Mouse (Mus musculus) cerebellum, adult 2 months (tissue): ENCODE data around the gene Plin4.

ENCODE experiments used
- CTCF ChIP-seq: fragments of 200-500 bp; IDR thresholded peaks from 2 replicates; pipeline ENCODE4 v1.5.1; 2011; ENCODE audit warnings: low read depth, mild to moderate bottlenecking, control low read depth, low read length, moderate library complexity, borderline replicate concordance; ENCODE audit not compliant: insufficient read depth
- POLR2A ChIP-seq: fragments of 200-500 bp; IDR thresholded peaks from 2 replicates; pipeline ENCODE4 v1.6.1; 2011; ENCODE audit warnings: low read length, control low read depth, borderline replicate concordance; ENCODE audit not compliant: insufficient read depth

DNA sequence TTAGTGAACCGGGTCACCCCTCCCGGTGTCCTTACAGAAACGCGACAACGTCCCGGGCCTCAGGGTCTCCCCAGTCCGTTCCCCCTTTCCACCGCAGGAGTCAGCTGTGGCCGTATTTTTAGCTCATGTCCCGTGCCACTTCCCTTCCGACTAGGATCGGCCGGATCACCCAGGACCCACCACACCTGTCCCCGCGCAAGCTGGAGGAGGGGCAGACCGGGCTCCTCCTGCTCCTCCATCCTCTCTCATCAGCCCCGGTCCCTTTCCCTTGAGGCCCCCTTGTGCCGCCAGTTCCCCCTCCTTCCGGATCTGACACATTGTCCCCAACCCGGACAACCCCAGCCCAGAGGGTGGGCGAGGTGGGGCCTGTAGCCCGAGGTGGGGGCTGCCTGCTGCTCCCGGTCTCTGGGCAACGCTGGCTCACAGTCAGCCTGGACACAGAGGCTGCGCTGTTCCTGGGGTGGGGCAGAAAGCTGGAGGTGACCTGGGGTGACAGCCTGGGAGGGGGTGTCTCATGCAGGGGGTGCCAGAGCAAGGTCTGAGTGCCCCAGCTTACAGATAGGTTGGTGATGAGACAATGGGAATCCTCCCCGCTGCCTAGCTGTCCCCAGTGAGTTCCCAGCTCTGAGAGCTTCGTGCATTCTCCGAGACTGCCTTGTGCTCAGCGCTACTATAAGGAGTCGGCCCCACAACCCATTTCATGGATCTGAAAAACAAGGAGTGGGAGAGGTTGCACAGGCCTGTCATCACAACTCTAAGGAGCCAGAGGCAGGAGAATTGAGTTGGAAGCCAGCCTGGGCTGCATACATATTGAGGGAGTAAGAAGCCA lies 39.4 kb upstream of the Plin4 start:
- TF ChIP-seq CTCF (no peak), POLR2A (no peak)
